Mouse (Mus musculus): ENCODE measurements at regions not wholly inside any gene's neighbourhood (a gene's known extent, or its start where the extent isn't known, plus 50 kb on each side); places are given as distances from the start of the nearest gene placed in this dataset.

DNA sequence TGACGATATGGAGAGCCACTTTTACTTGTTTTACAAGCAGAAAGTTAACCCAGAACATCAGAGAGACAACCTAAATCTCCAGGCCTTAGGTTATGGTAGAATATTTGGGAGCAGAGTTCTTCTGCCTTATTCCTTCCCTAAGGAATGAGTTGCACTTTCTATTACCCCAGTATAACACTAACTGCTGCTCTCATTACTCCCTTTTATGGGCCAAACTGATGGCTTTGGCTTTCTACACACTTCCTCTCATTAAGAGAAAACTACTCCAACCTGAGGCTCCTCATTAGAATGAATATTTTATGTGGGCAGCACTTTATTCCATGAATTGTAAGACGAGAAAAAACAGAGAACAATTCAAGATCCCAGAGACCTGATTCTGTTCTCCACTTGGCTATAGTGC is 289.0 kb upstream of the Tnc start:
- in situ Hi-C loops (cut with MboI, MseI) = no loop called here

DNA sequence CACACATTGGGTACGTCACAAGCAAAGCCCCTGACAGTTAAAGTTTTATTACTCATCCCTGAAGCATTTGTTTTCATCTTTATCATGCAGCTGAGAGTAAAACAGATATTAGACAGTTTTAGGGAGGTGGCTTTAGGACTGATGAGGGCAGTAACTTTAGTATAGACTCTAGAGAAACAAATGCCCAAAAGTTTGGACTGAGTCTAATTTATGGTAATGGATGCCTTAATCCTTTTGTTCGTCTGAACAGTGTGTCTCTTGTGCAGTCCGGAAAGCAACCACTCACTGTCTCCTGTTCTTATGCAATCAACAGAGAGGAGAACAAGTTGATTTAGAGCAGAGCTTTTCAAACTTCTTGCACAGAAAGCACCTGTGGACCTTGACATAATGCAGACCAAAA is 283.4 kb upstream of the Tnc start:
- in situ Hi-C loops (cut with MboI, MseI) = no loop called here

DNA sequence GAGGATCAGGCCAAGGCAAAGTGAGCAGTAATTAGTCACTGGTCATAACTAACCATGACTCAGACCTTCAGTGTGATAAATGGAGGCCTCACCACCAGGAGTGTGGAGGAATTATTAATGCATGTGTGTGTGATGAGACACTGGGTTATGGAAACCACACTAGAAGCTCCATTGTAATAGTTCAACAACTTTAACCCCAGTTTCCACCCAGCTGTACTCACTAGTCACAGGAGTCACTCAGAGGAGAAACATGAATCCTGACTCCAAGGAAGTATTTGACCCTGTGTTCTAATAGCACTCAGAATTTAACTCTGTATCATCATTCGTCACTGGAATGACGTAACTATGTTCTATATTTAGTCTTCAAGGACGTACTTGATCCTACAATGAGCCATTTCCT is 277.6 kb upstream of the Tnc start:
- in situ Hi-C loops (cut with MboI, MseI) = no loop called here

DNA sequence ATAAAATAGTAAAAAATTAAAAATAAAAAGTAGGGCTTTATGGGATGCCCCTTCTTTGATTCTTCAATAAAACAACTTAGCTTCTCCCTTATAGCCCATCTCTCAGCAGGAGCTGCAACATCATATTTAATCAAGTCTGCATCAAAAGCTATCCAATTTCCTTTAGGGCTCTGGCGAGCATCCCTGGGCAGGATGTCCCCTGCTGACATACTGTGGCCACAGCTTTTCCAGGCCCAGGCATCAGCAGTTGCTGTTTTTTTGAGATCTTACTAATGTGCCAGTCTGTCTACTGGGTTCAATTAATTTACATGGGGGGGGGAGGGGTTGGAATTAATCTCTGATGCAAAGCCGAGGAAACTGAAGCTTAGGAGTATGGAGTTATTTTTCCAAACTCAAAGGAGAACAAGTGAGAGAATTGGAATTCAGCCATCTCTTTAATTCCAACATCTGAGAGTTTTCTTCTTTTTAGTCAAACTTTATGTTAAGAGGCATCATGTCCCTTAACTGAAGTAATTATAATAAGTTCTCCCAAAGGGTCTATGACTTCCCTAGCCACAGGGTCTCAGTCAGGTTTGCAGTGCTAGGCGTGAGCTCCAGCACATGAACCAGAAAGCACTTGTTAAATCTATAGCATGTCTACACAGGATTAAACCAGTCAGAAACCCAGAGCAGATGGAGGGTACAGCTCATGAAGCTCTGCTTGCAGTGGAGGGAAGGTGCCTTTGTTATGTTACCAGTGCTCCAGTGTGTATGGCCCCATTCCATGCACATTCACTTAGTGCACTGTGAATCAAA is 269.9 kb upstream of the Tnc start:
- in situ Hi-C loops (cut with MboI, MseI) = no loop called here

DNA sequence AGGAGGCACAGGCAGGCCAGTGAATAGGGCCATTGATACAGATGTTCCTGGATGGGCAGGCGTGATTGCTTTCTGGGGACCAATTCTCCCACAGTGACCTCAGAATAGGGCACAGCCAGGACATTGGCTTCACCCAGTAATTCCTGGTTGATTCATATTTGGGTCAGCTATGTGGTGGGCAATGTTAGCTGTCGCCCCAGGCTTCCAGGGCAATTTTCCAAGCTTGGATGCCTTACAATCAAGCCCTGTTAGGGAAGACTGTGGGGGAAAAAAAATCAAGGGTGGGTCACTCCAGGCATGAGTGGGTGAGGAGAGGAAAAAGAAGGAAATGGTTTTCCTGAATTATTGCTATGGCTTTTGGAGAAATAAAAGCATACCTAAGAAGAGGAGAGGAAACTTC is 250.1 kb upstream of the Tnc start:
- in situ Hi-C loops (cut with MboI, MseI) = no loop called here

DNA sequence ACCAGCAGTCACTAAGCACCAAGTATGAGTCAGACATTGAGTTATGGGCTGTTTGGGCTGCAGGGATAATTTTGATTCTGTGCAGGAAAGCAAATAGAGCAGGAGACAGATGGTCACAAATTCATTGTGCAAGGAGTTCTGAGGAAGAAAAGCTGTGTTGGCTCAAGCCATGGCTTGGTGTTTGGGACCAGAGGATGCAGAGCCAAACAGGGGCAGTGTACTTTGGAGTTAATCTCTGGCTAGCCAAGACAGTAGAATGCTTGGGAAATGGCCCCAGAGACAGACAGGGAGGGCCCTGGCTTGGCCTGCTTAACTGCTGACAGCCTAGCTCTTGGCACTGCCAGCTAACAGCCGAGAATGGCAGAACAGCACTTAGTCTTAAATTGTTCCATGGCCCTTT is 235.7 kb upstream of the Tnc start:
- in situ Hi-C loops (cut with MboI, MseI) = no loop called here

DNA sequence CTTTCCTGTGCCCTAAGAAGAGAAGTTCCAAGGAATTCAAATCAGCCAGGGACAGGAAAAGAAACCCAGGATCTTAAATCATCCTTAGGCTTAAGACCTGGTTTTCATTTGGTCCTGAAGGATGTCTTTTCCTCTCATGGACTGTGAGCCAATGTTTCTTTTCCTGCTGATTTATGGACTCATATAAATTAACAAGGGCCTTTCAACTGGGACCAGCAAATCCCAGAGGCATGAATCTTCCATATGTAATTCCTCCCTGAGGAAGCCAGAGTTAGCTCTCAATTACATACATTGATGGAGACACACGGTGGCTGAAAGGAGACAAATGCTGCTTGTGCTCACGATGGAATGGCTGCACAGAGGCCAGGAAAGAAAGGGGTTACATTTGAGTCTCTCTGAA is 230.2 kb upstream of the Tnc start:
- in situ Hi-C loops (cut with MboI, MseI) = no loop called here

DNA sequence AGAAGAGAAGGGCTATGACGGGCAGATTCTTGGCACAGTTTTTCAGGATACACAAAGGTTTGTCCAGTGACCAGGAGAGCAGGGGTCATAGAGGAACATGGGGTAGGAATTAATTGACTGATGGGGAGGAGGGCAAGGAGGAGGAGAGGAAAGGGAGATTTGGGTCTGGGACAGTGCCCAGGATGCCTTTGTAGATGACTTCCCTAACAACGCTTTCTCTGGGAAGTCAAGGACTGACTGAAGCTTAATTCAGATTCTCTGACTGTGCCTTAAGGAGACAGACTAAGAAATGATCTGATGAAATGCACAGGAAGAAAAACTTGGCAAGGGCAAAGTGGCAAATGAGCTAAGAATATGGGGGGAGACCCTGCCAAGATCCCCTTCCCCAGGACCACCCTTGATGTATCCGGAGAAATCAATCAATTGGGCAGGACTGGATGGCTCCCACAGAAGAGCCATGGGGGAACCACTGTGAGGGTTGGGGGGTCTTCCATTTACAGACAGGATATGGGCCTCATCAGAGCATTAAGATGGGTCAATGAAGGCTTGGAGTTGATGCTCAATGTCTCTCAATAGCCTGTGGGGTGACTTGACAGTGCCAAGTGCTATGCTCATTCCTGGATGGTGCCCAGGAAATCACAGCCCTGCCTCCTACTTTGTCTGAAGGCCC is 227.6 kb upstream of the Tnc start:
- in situ Hi-C loops (cut with MboI, MseI) = no loop called here

DNA sequence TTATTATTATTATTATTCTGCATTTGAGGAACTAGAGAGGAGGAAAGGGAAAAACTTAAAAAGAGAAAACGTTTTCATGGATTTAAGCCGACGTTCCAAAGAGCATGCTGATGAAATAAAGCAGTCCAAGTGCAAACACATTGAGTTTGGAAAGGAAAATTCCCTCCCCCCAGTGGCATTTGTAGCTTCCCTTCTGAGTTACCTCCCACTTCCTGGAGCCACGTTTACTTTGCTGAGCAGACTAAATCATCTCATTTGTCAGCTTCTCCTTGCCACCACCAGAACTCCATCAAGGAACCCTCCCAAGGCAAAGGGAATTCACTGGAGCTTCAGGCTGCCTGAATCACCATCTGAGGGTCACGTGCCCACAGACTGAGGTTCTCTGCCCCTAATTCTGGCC is 223.0 kb upstream of the Tnc start:
- in situ Hi-C loops (cut with MboI, MseI) = no loop called here

DNA sequence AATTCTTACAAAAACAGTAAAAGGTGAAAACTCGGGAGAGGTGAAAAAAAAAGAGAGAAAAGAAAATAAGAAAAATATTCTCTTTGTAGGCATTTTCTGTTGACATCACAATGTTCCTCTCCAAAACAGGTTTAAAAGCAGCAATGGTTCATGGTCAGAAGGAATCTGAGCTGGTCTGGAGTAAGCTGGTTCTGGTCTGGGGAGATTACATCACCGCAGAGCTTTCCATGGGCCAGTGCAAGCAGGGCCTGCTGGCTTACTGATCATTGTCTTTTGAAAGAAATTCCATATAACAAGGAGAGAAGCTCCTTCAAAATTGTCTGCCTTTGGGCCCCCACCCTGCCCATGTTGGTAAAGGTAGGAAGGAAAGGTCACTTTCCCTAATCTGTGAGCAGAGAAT is 222.3 kb upstream of the Tnc start:
- in situ Hi-C loops (cut with MboI, MseI) = no loop called here

DNA sequence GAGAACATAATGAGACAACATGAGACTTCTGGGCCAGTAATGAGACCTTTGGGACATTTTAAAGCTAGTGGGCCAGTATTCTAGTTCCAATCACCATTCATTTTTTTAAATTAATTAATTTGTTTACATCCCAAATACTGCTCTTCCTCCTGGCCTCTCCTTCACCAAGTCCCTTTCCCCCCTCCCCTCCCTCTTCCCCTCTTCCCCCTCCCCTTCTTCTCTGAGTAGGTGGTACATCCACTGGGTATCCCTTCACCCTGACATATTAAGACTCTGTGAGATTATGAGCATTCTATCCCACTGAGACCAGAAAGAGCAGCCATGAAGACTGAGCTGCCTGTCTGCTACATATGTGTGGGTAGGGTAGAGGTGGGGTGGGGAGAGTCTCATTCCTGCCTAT is 213.7 kb upstream of the Tnc start:
- in situ Hi-C loops (cut with MboI, MseI) = no loop called here

DNA sequence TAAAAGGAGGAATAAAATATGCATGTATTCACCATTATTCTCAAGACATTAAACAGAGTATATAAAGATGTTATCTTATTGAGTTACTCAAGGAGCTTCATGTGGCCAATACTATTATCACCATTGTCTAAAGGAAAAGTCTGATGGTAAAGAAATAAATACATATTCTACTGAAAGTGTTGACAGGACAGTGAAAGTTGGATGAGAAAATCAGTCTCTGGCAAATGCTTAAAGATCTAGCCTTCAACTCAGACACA is 213.3 kb upstream of the Tnc start:
- in situ Hi-C loops (cut with MboI, MseI) = no loop called here

DNA sequence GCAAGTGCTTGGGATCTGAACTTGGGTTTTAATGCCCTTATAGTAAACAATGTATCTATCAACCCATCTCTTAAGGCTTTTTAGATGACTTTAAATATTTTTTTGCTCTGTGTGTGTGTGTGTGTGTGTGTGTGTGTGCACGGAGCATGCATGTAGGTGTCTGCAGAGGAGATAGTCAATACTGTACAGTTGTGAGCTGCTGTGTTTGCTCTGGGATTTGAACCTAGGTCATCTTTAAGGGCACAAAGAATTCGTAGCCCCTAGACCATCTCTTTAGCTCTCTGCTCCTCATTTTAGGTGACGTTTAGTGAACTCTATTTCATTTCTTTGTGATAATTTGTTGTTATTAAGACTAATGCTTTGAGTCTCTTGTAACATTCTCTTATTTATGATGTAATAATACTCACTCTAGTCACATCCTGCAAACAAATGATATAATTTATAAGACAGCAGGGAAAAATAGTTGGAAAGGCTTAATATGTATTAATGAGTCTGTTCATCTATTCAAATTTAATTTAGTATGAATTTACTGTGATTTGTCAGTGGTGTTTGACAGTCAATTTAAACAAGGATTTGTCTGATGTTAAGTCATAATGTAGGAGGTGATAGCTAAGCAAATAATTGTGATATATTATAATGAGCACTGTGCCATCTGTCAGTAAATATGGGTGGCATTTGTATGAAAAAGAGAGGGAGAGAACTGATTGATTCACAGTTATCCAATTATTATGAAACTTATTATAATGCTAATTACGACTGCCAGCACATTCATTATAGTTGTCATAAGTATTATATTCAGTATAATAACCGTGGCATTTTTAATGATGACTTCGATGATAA is 212.8 kb upstream of the Tnc start:
- in situ Hi-C loops (cut with MboI, MseI) = no loop called here

DNA sequence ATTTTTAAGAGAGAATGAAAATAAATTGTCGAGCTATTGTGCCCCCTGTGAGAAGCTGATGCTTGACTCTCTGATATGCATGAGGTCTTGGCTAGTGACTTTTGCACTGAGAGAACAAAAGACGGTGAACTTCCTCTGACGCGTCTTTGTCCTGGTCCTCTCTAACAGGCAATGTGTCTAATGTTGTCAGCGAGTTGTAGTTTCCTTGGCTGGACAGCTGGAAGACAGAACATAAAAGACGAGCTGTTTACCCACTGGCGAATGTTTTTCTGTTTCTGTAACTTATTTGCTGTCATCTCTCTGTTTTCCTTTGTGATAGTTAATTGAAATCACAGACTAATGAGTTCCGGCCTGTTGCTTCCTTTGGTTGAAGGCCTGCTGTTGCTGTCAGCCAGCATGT is 208.4 kb upstream of the Tnc start:
- in situ Hi-C loops (cut with MboI, MseI) = no loop called here

DNA sequence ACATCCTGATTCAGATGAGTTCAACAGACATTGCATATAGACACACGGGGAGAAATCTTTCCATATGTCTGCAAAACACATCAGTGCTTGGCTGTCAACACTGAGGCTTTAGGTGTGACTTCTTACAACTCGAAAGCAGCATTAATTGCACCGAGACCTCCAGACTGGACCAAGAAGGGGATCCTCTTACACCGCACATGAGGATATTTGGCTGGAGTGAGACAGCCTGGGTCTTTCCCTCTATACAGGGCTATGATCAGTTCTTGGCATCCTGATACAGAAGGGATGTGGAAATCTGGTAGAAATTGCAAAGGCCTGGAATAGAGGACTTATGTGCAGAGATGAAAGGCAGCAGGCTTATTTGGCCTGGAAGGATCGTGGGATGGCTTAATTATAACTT is 203.9 kb upstream of the Tnc start:
- in situ Hi-C loops (cut with MboI, MseI) = no loop called here

DNA sequence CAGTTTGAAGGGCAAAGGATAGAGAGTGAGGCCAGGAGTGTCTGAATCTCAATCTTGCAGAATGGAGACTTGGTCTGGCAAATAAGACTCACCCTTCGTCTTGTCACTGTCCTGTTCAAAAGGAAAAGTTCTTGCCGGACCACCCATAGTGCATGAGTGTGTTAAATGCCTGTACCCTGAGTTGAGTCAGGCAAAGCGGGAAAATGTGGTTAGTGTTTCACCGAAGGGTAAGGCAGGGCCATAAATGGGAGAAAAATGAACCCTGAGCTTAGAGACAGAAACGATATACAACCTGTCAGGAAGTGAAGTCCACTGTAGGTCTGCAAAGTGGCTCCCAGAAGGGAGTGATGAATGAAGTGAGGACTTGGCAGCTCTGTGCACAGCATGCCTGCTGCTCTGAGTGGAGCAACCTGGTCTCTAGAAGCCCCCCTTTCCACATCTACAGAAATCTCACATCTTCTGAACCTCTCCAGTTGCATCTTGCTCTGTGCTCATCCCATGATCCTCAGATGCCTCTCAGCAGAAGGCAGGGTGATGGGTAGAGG is 191.5 kb upstream of the Tnc start:
- in situ Hi-C loops (cut with MboI, MseI) = no loop called here

DNA sequence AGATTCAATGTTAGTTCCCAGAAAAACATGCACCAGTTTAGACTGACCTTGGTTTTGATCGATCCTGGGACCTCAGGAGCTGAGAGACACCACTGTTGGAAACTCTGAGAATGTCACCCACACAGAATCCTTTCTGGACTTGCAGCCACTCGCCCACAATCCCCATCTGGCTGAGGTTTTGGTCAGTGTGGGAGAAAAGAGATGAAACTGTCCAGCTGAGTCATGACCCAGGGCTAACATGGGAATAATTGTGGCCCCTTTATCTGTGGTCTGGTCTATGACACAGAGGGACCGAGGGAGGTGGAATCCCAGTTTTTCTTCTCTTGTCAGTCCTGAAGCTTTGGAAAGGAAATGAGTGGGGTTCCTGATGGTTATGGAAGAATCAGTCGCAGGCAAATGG is 188.7 kb upstream of the Tnc start:
- in situ Hi-C loops (cut with MboI, MseI) = no loop called here

DNA sequence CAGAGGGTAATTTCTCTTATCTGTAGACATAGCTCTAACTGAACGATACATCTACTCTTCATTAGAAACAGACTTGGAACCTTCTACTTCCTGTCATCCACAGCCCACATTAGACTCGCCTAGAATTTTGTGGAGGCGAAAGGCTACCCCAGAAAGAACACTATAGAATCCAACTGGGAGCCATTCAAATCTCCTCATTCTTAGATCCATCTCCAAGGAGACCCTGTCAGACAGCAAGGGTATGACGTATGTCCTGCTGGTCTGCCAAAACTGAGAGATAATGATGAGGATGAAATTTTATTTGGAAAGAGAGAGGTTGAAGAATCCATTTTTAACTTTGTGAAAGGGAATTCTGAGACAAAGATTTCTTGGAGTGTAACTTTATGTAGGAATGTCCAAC is 185.3 kb upstream of the Tnc start:
- in situ Hi-C loops (cut with MboI, MseI) = no loop called here

DNA sequence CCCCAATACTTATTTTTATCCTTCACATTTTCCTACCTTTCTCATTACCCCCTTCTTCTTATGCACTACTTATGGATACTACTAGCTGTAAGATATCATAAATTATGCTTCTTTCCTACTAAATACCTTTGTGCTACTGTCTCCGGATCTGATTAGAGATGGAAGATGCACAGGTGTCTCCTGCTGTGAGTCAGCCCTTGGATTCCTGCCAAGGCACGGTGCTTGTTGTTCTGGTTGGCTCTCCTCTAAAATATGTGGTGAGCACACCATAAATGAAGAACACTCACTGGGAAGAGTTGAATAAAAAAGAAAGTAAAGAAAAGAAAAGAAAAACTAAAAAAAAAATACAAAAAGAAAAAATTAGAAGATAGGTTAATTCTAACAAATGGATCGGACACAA is 181.5 kb upstream of the Tnc start:
- in situ Hi-C loops (cut with MboI, MseI) = no loop called here

DNA sequence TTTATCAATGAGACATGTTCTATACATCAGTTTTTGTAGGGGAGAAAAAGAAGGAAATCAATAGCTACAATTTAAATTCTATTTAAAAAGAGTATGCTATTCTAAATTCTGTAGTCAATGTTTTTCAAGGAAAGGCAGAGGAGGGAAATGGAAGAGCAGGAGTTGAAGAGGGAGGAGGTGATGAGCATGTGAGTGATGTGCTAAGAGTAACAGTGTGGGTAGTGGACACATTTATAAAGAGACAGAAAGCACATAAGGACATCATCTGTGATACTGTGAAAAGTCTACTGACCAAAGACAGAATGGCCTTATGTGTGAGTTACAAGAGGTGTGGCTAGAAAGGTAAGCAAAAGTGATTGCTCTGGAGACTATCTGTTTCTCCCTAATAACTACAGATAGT is 179.8 kb upstream of the Tnc start:
- in situ Hi-C loops (cut with MboI, MseI) = no loop called here

DNA sequence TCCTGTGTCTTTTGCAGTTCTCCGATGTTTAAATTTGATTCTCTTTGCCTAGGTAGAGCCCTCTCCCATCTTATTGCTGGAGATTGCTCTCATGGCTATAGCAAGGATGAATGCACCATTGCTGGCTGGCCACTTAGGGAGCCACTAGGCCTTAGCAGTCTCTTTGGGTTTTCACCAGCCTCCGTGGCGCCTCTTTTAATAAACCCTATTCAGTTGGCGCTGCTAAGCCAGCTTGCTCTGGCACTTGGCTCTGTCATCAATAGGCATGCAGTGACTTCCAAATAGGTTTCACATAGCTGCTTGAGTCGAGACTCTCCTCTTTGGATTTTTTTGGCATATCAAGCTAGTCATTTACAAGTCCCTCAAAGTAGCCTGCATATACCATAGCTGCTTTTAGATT is 178.1 kb upstream of the Tnc start:
- in situ Hi-C loops (cut with MboI, MseI) = no loop called here

DNA sequence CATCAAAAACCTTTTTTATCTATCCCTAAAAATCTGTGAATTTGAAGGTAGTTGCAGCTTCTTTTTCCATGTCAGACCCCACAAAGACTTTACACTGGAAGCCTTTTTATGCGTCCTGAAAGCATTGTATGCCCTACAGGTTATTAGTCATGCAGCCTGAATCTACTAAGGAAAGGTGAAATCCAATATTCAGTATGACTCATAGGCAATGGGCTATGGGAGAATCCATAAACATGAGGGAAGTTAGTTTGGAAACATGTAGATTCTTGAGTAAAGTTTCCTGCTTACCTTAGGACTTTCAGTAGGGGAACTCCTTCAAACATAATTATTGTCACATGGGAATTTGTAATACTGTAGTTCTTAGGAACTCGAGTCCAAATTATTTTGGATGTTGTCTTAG is 173.0 kb upstream of the Tnc start:
- in situ Hi-C loops (cut with MboI, MseI) = no loop called here

Data from T-helper 17 cell (primary cell).